Mouse (Mus musculus) ES-Bruce4 (cell line): ENCODE measurements around the gene Dlx6. TPM values are rescaled to one million over a fixed set of nuclear protein-coding genes. Genes with fewer than 3 reads are reported as not detected.
A peak's percentile ranks its signal among the peaks of the same experiment; 100 is the strongest.

Source experiments
- H3K27ac ChIP-seq: 2 replicates; pipeline ENCODE4 v1.5.1; 2012; ENCODE audit warnings: low read length, inconsistent platforms; ENCODE audit not compliant: insufficient read depth
- H3K27me3 ChIP-seq: 2 replicates; pipeline ENCODE4 v1.6.1; 2012; ENCODE audit warnings: mild to moderate bottlenecking, low read length, inconsistent platforms; ENCODE audit not compliant: control insufficient read depth, poor library complexity, insufficient read depth, severe bottlenecking
- H3K36me3 ChIP-seq: 2 replicates; pipeline ENCODE4 v1.6.1; 2012; ENCODE audit warnings: inconsistent platforms, mild to moderate bottlenecking, low read length, moderate library complexity; ENCODE audit not compliant: control insufficient read depth, poor library complexity, insufficient read depth, severe bottlenecking
- H3K4me1 ChIP-seq: one replicate; pipeline ENCODE4 v1.8.1; 2011; ENCODE audit warnings: low read length; ENCODE audit not compliant: control insufficient read depth, insufficient read depth
- H3K4me3 ChIP-seq: 2 replicates; pipeline ENCODE4 v1.5.1; 2011; ENCODE audit warnings: low read depth, mild to moderate bottlenecking, low read length
- H3K9ac ChIP-seq: 2 replicates; pipeline ENCODE4 v1.6.1; 2012; ENCODE audit warnings: low read depth, mild to moderate bottlenecking, inconsistent platforms; ENCODE audit not compliant: poor library complexity, severe bottlenecking
- H3K9me3 ChIP-seq: replicated peaks from 2 replicates; pipeline ENCODE4 v1.6.1; 2012; ENCODE audit warnings: mild to moderate bottlenecking, low read length, inconsistent platforms; ENCODE audit not compliant: control insufficient read depth, poor library complexity, insufficient read depth, severe bottlenecking
- CTCF ChIP-seq: IDR thresholded peaks from one replicate; pipeline ENCODE4 v1.8.1; 2011; ENCODE audit warnings: low read depth, low read length
- EP300 ChIP-seq: IDR thresholded peaks from 2 replicates; pipeline ENCODE4 v1.6.1; 2011; ENCODE audit warnings: low read depth, low read length; ENCODE audit not compliant: insufficient read depth
- POLR2A ChIP-seq: IDR thresholded peaks from one replicate; pipeline ENCODE4 v1.8.1; 2011; ENCODE audit warnings: low read length; ENCODE audit not compliant: insufficient read depth
- polyA plus RNA-seq: library from polyadenylated mRNA; stranded (reverse); fragments of >200 nt; gene quantifications from 2 replicates; pipeline ENCODE4 v1.2.4, GENCODE M21; 2011; ENCODE audit warnings: low read depth; ENCODE audit not compliant: missing spikeins, insufficient read depth, insufficient read length

The Dlx6 gene
- polyA plus RNA-seq, 1 experiment, result not detected

- Histone ChIP-seq H3K27me3 (peaks cover 63% of the 10 kb centered on the region), H3K9ac (no peak overlapping the region), H3K27ac (no peak overlapping the region), H3K36me3 (no peaks in the 10 kb centered on the region), H3K4me3 (no peak overlapping the region), H3K4me1 (peaks cover 2% of the 10 kb centered on the region), H3K9me3 (peaks cover 6% of the 10 kb centered on the region; the same call in 1 of the 2 replicates)
- no peak for TF ChIP-seq EP300
- TF ChIP-seq POLR2A, result no peak
- no peak for TF ChIP-seq CTCF
Observed at GRCm38 (mm10) chr6:6877346-6877910, 14.3 kb downstream of the Dlx6 start.

GRCm38 (mm10) chr6:6877981-6878840 is 15.1 kb downstream of the Dlx6 start:
- Histone ChIP-seq H3K9ac (no peak overlapping the region), H3K27me3 (peaks cover 56% of the 10 kb centered on the region), H3K27ac (no peak overlapping the region), H3K4me3 (no peak overlapping the region), H3K9me3 (peaks cover 6% of the 10 kb centered on the region; the same call in 1 of the 2 replicates), H3K4me1 (peaks cover 2% of the 10 kb centered on the region), H3K36me3 (no peaks in the 10 kb centered on the region)
- TF ChIP-seq EP300, result no peak
- TF ChIP-seq POLR2A, result no peak
- TF ChIP-seq CTCF, result no peak

- peaks cover 2% of the 10 kb centered on the region for H3K4me1 ChIP-seq
- H3K9me3 ChIP-seq, result peaks cover 6% of the 10 kb centered on the region; the same call in 1 of the 2 replicates
- no peaks in the 10 kb centered on the region for H3K36me3 ChIP-seq
- H3K4me3 ChIP-seq, result no peak overlapping the region
- peaks cover 52% of the 10 kb centered on the region for H3K27me3 ChIP-seq
- H3K9ac ChIP-seq, result no peak overlapping the region
- no peak overlapping the region for H3K27ac ChIP-seq
- TF ChIP-seq CTCF, result no peak
- TF ChIP-seq EP300, result no peak
- no peak for TF ChIP-seq POLR2A
Observed at GRCm38 (mm10) chr6:6878841-6879291, 15.7 kb downstream of the Dlx6 start.

- H3K4me1 ChIP-seq, result peaks cover 2% of the 10 kb centered on the region
Observed at GRCm38 (mm10) chr6:6879371-6880325, 16.5 kb downstream of the Dlx6 start.

GRCm38 (mm10) chr6:6880361-6881114 is 17.4 kb downstream of the Dlx6 start:
- H3K4me3 ChIP-seq, result no peak overlapping the region
- peaks cover 46% of the 10 kb centered on the region for H3K27me3 ChIP-seq
- peaks cover 6% of the 10 kb centered on the region; the same call in 1 of the 2 replicates for H3K9me3 ChIP-seq
- TF ChIP-seq POLR2A (no peak), EP300 (no peak), CTCF (no peak)
- H3K27ac ChIP-seq, result no peak overlapping the region
- H3K36me3 ChIP-seq, result no peaks in the 10 kb centered on the region
- no peaks in the 10 kb centered on the region for H3K4me1 ChIP-seq
- no peak overlapping the region for H3K9ac ChIP-seq

More at GRCm38 (mm10) chr6:6879371-6880325, 16.5 kb downstream of the Dlx6 start:
- Histone ChIP-seq H3K36me3 (no peaks in the 10 kb centered on the region), H3K9me3 (peaks cover 6% of the 10 kb centered on the region; the same call in 1 of the 2 replicates), H3K27me3 (peaks cover 52% of the 10 kb centered on the region), H3K4me3 (peak overlapping the region; percentile 39; the same call in 1 of the 2 replicates), H3K27ac (no peak overlapping the region), H3K9ac (no peak overlapping the region)
- TF ChIP-seq EP300 (no peak), CTCF (no peak), POLR2A (no peak)
